Mouse (Mus musculus): ENCODE measurements around the gene Kif22. TPM values are rescaled to one million over a fixed set of nuclear protein-coding genes. Genes with fewer than 3 reads are reported as not detected.
A peak's percentile ranks its signal among the peaks of the same experiment; 100 is the strongest.

The Kif22 gene
- polyA plus RNA-seq, 1 experiment: 0.67 TPM

- DNase-seq: no peak
- H3K4me1 ChIP-seq (ENCODE audit: control insufficient read depth, insufficient read depth, low read length): peaks cover 15% of the 10 kb centered on the region
- H3K4me3 ChIP-seq (ENCODE audit: insufficient read depth, low read depth, low read length): peak overlapping the region; percentile 26; the same call in 1 of the 2 replicates
- H3K27ac ChIP-seq (ENCODE audit: insufficient read depth, low read depth, low read length): no peak overlapping the region
- TF ChIP-seq CTCF (conservative IDR thresholded peaks at IDR 0.05; ENCODE audit: insufficient read depth, insufficient read length, low read depth, low read length) (no peak), POLR2A (IDR thresholded peaks at IDR 0.05; ENCODE audit: low read depth, low read length) (no peak)
- H3K27me3 ChIP-seq (replicated peaks; ENCODE audit: control insufficient read depth, insufficient read depth, low read length): no peaks in the 10 kb centered on the region
- WGBS: 31% methylated on average over 19 of the region's 19 CpGs
- H3K36me3 ChIP-seq (ENCODE audit: control insufficient read depth, insufficient read depth, low read length): no peaks in the 10 kb centered on the region
Measured at GRCm38 (mm10) chr7:127023896-127024690, 18.2 kb downstream of the Kif22 start.

GRCm38 (mm10) chr7:127023272-127023691, 19.0 kb downstream of the Kif22 start:
- TF ChIP-seq POLR2A (IDR thresholded peaks at IDR 0.05; ENCODE audit: low read depth, low read length) (no peak), CTCF (conservative IDR thresholded peaks at IDR 0.05; ENCODE audit: insufficient read depth, insufficient read length, low read depth, low read length) (no peak)
- Histone ChIP-seq H3K4me3 (ENCODE audit: insufficient read depth, low read depth, low read length) (no peak overlapping the region), H3K27ac (ENCODE audit: insufficient read depth, low read depth, low read length) (no peak overlapping the region), H3K4me1 (ENCODE audit: control insufficient read depth, insufficient read depth, low read length) (peaks cover 15% of the 10 kb centered on the region), H3K36me3 (ENCODE audit: control insufficient read depth, insufficient read depth, low read length) (no peaks in the 10 kb centered on the region), H3K27me3 (replicated peaks; ENCODE audit: control insufficient read depth, insufficient read depth, low read length) (no peaks in the 10 kb centered on the region)
- DNase-seq: no peak
- 77% methylated on average over 13 of the region's 13 CpGs for WGBS

GRCm38 (mm10) chr7:127022528-127023271, 19.6 kb downstream of the Kif22 start:
- Histone ChIP-seq H3K27me3 (replicated peaks; ENCODE audit: control insufficient read depth, insufficient read depth, low read length) (no peaks in the 10 kb centered on the region), H3K27ac (ENCODE audit: insufficient read depth, low read depth, low read length) (no peak overlapping the region), H3K36me3 (ENCODE audit: control insufficient read depth, insufficient read depth, low read length) (no peaks in the 10 kb centered on the region), H3K4me1 (ENCODE audit: control insufficient read depth, insufficient read depth, low read length) (peaks cover 15% of the 10 kb centered on the region), H3K4me3 (ENCODE audit: insufficient read depth, low read depth, low read length) (no peak overlapping the region)
- no peak for TF ChIP-seq CTCF (conservative IDR thresholded peaks at IDR 0.05; ENCODE audit: insufficient read depth, insufficient read length, low read depth, low read length)
- TF ChIP-seq POLR2A (IDR thresholded peaks at IDR 0.05; ENCODE audit: low read depth, low read length): no peak
- 95% methylated on average over 7 of the region's 7 CpGs for WGBS
- no peak for DNase-seq

DNA sequence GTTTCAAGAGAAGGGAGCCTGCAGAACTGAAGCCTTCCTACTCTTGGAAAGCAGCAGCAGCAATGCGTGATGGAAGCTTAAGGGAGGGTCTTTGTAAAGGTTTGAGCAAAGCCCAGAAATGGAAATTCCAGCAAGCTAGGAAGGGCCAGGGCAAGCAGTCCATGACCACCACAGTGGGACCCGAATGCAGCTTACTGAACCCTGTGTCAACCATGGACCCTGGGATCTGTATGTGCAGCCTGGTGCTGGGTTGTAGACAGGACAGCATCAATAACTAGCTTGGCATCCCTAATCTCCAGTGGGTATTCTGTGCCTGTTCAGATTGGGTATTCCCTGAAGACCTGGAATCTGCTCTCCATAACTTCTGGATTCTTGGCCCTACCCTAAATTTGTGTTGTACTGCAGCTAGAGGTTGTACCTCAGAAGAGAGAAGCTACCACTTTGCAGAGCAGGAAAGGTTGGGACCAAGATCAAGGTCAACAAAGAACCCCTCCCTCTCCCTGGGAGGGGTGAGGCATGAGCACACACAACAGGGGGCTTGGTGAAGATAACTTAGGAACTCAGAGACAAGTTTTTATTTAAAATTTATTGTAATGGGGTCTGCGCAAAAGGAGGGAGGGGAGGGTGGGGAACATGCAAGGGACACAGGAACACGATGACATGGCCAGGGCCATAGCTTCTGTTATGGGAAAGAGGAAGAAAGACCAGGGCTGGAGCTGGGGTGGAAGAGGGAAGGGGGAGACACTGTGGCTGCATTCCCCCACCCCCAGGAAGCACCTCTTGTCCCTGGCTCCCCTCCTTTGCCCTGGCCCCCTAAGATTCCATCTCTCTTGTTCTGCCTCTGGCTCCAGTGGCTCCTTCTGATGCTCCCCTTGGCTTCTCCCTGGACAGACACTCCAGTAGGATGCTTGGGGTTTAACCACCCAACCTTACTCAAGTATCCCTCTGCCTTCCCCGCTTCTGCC, 20.4 kb downstream of the Kif22 start:
- TF ChIP-seq CTCF (conservative IDR thresholded peaks at IDR 0.05; ENCODE audit: insufficient read depth, insufficient read length, low read depth, low read length) (no peak), POLR2A (IDR thresholded peaks at IDR 0.05; ENCODE audit: low read depth, low read length) (no peak)
- no peak overlapping the region for H3K27ac ChIP-seq (ENCODE audit: insufficient read depth, low read depth, low read length)

GRCm38 (mm10) chr7:127020901-127021562, 21.2 kb downstream of the Kif22 start, which contains the start of the genes Gm42742 and Prrt2:
Gm42742 (minus strand) TSS chr7:127021097.
Prrt2 (minus strand) TSS chr7:127021211.
- Histone ChIP-seq H3K4me3 (ENCODE audit: insufficient read depth, low read depth, low read length) (peak within 1 kb of the TSS; percentile 36; the same call in 1 of the 2 replicates), H3K27me3 (replicated peaks; ENCODE audit: control insufficient read depth, insufficient read depth, low read length) (no peaks in the 10 kb centered on the region), H3K36me3 (ENCODE audit: control insufficient read depth, insufficient read depth, low read length) (no peaks in the 10 kb centered on the region), H3K4me1 (ENCODE audit: control insufficient read depth, insufficient read depth, low read length) (peaks cover 17% of the 10 kb centered on the region), H3K27ac (ENCODE audit: insufficient read depth, low read depth, low read length) (no peak within 1 kb of the TSS)
- 9% methylated on average over 37 of the region's 37 CpGs for WGBS
- DNase-seq: peak; percentile 23
- TF ChIP-seq POLR2A (IDR thresholded peaks at IDR 0.05; ENCODE audit: low read depth, low read length) (no peak), CTCF (conservative IDR thresholded peaks at IDR 0.05; ENCODE audit: insufficient read depth, insufficient read length, low read depth, low read length) (no peak)

More for the DNA sequence above, 20.4 kb downstream of the Kif22 start:
- H3K4me1 ChIP-seq (ENCODE audit: control insufficient read depth, insufficient read depth, low read length): peaks cover 17% of the 10 kb centered on the region
- no peaks in the 10 kb centered on the region for H3K27me3 ChIP-seq (replicated peaks; ENCODE audit: control insufficient read depth, insufficient read depth, low read length)
- 57% methylated on average over 5 of the region's 5 CpGs for WGBS
- DNase-seq: no peak
- no peaks in the 10 kb centered on the region for H3K36me3 ChIP-seq (ENCODE audit: control insufficient read depth, insufficient read depth, low read length)
- H3K4me3 ChIP-seq (ENCODE audit: insufficient read depth, low read depth, low read length): no peak overlapping the region

GRCm38 (mm10) chr7:127020491-127020890, 21.8 kb downstream of the Kif22 start:
- peaks cover 17% of the 10 kb centered on the region for H3K4me1 ChIP-seq (ENCODE audit: control insufficient read depth, insufficient read depth, low read length)
- peak overlapping the region; percentile 36; the same call in 1 of the 2 replicates for H3K4me3 ChIP-seq (ENCODE audit: insufficient read depth, low read depth, low read length)
- H3K36me3 ChIP-seq (ENCODE audit: control insufficient read depth, insufficient read depth, low read length): no peaks in the 10 kb centered on the region
- no peak overlapping the region for H3K27ac ChIP-seq (ENCODE audit: insufficient read depth, low read depth, low read length)
- TF ChIP-seq CTCF (conservative IDR thresholded peaks at IDR 0.05; ENCODE audit: insufficient read depth, insufficient read length, low read depth, low read length): no peak
- DNase-seq: no peak
- H3K27me3 ChIP-seq (replicated peaks; ENCODE audit: control insufficient read depth, insufficient read depth, low read length): no peaks in the 10 kb centered on the region
- 48% methylated on average over 5 of the region's 5 CpGs for WGBS
